Mouse (Mus musculus): ENCODE measurements around the gene Tox4. TPM values are rescaled to one million over a fixed set of nuclear protein-coding genes. Genes with fewer than 3 reads are reported as not detected.

Gene Tox4
- total RNA-seq, 2 experiments from 2014 or later, result 57.1 to 57.5 TPM

GRCm38 (mm10) chr14:52310906-52311305 is 32.0 kb downstream of the Tox4 start:
- DNase-seq (ENCODE audit: extremely low spot score in 1 of 2, low spot score in 1 of 2), result no peak

- DNase-seq (ENCODE audit: extremely low spot score in 1 of 2, low spot score in 1 of 2), result no peak
These were observed 35.2 kb downstream of the Tox4 start for GRCm38 (mm10) chr14:52313931-52314807.

GRCm38 (mm10) chr14:52314808-52315150 is 35.8 kb downstream of the Tox4 start:
- no peak for DNase-seq (ENCODE audit: extremely low spot score in 1 of 2, low spot score in 1 of 2)

GRCm38 (mm10) chr14:52315283-52315780 is 36.4 kb downstream of the Tox4 start:
- DNase-seq (ENCODE audit: extremely low spot score in 1 of 2, low spot score in 1 of 2), result no peak

GRCm38 (mm10) chr14:52315792-52316440 is 37.0 kb downstream of the Tox4 start:
- peak; percentile 61 to 72 for DNase-seq (ENCODE audit: extremely low spot score in 1 of 2, low spot score in 1 of 2)

GRCm38 (mm10) chr14:52316441-52317225 is 37.7 kb downstream of the Tox4 start:
- DNase-seq (ENCODE audit: extremely low spot score in 1 of 2, low spot score in 1 of 2), result no peak

- DNase-seq (ENCODE audit: extremely low spot score in 1 of 2, low spot score in 1 of 2), result no peak
These were observed 40.4 kb downstream of the Tox4 start for GRCm38 (mm10) chr14:52319361-52319760.

GRCm38 (mm10) chr14:52325890-52326289 is 46.9 kb downstream of the Tox4 start:
- peak in 1 of 2 experiments; percentile 10 for DNase-seq (ENCODE audit: extremely low spot score in 1 of 2, low spot score in 1 of 2)

- DNase-seq (ENCODE audit: extremely low spot score in 1 of 2, low spot score in 1 of 2), result no peak
These were observed 48.5 kb downstream of the Tox4 start for GRCm38 (mm10) chr14:52327375-52327901.

GRCm38 (mm10) chr14:52327910-52328812 is 49.2 kb downstream of the Tox4 start, which contains the start of gene Sall2:
Gene Sall2 (minus strand): TSS chr14:52328762.
- DNase-seq (ENCODE audit: extremely low spot score in 1 of 2, low spot score in 1 of 2), result no peak

- DNase-seq (ENCODE audit: extremely low spot score in 1 of 2, low spot score in 1 of 2), result no peak
These were observed 52.3 kb downstream of the Tox4 start for GRCm38 (mm10) chr14:52331069-52331750.

GRCm38 (mm10) chr14:52332171-52332570 is 53.2 kb downstream of the Tox4 start:
- no peak for DNase-seq (ENCODE audit: extremely low spot score in 1 of 2, low spot score in 1 of 2)

GRCm38 (mm10) chr14:52338751-52339511 is 60.0 kb downstream of the Tox4 start:
- peak; percentile 37 to 60 for DNase-seq (ENCODE audit: extremely low spot score in 1 of 2, low spot score in 1 of 2)

GRCm38 (mm10) chr14:52339512-52339852 is 60.5 kb downstream of the Tox4 start:
- DNase-seq (ENCODE audit: extremely low spot score in 1 of 2, low spot score in 1 of 2), result no peak

Data from layer of hippocampus, postnatal 25 days (tissue).